Mouse (Mus musculus) megakaryocyte, embryonic 14.5 days (primary cell): Measurements from ENCODE around the gene Arl2.

Experiments used
- FLI1 ChIP-seq: IDR thresholded peaks from 2 replicates; pipeline ENCODE4 v1.6.1; 2012; ENCODE audit warnings: low read length, inconsistent platforms, mixed read lengths
- GATA1 ChIP-seq: IDR thresholded peaks from 3 replicates; pipeline ENCODE4 v1.6.1; 2012; ENCODE audit warnings: mixed read lengths, low read length, inconsistent platforms, borderline replicate concordance

DNA sequence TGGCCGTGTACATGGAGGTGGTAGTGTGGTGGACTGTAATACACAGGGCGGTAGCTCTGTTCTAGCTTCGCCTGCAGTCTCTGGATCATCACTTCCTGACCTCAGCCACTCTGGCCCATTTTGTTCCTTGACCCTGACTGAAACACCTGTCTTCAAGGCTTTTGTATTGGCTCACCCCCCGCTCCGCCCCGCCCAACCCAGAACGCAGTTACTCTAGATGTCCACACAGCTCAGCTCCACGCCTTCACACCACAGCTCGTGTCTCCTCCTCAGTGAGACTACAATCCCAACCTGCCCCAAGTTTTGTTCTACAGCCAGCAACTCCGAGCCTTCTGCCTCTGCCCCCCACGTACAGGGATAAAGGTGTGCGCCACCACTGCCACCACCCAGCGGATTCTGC is 52.5 kb downstream of the Arl2 start:
- TF ChIP-seq GATA1 (no peak), FLI1 (no peak)
